Mouse (Mus musculus): ENCODE results near the gene Abca8b. TPM values are rescaled to one million over a fixed set of nuclear protein-coding genes. Genes with fewer than 3 reads are reported as not detected.

Gene Abca8b
- total RNA-seq (2023): not detected in 2 replicates

GRCm38 (mm10) chr11:109995624-109996023 lies at the start of gene Abca8b:
TSS of gene Abca8b (minus strand) at chr11:109995845.

Other genes starting within 250 kb of the Abca8b start
- gene 1700012B07Rik, start 167.8 kb downstream of the Abca8b start, total RNA-seq (2023): not detected in 2 replicates
- not detected in 2 replicates for gene Abca8a, start 100.1 kb upstream of the Abca8b start, total RNA-seq (2023)
- 10.4 and 14.5 TPM in 2 replicates for gene Abca9, start 172.4 kb upstream of the Abca8b start, total RNA-seq (2023)

Measured in neutrophil, adult 65 days (primary cell).